Mouse (Mus musculus): ENCODE results near the gene Gins2. TPM values are rescaled to one million over a fixed set of nuclear protein-coding genes. Genes with fewer than 3 reads are reported as not detected.
A peak's percentile ranks its signal among the peaks of the same experiment; 100 is the strongest.

Gene Gins2
- total and polyA plus RNA-seq, 2 experiments from 2014 or later = 8.4 to 18.1 TPM

- Histone ChIP-seq H3K27ac (ENCODE audit: low read depth, low read length) (no peak overlapping the region), H3K4me2 (ENCODE audit: low read depth, low read length, poor library complexity, severe bottlenecking) (no peak overlapping the region), H3K27me3 (ENCODE audit: insufficient read depth, low read length) (no peaks in the 10 kb centered on the region), H3K9me3 (ENCODE audit: low read length) (no peaks in the 10 kb centered on the region), H3K4me1 (ENCODE audit: insufficient read depth, low read length) (no peaks in the 10 kb centered on the region), H3K4me3 (ENCODE audit: low read depth, low read length) (no peak overlapping the region), H3K9ac (replicated peaks; ENCODE audit: low read length, poor library complexity, severe bottlenecking) (no peak overlapping the region), H3K36me3 (ENCODE audit: insufficient read depth, low read length) (peaks cover 85% of the 10 kb centered on the region)
- ATAC-seq (ENCODE audit: low FRiP score) = no peak
- no peak for TF ChIP-seq CTCF (IDR thresholded peaks at IDR 0.05)
- no peak for DNase-seq (ENCODE audit: low spot score)
- WGBS = 80% methylated on average over 21 of the region's 21 CpGs
Observed at GRCm38 (mm10) chr8:120572534-120572933, 16.6 kb downstream of the Gins2 start.

DNA sequence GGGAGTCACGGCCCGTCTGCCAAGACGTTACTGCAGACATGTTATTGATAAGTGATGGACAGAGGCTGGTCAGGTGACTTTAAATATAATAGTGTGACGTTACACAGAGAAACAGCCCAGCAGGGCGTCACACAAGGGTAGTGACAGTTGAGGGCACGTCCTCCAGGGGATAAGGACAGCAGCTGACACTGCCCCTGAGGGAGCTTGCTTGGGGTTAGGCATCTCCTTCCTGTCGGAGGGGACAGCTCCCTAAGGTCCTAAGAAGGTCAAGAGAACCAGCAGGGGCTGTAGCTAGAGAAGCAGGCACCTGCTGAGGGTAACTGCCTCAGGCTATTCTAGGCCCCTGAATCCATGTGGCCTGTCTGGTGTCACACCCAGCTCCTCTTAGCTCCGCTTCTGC, 17.5 kb downstream of the Gins2 start:
- no peaks in the 10 kb centered on the region for H3K4me1 ChIP-seq (ENCODE audit: insufficient read depth, low read length)
- ATAC-seq (ENCODE audit: low FRiP score) = no peak
- no peaks in the 10 kb centered on the region for H3K27me3 ChIP-seq (ENCODE audit: insufficient read depth, low read length)
- H3K27ac ChIP-seq (ENCODE audit: low read depth, low read length) = no peak overlapping the region
- DNase-seq (ENCODE audit: low spot score) = no peak
- H3K4me3 ChIP-seq (ENCODE audit: low read depth, low read length) = no peak overlapping the region
- no peak overlapping the region for H3K4me2 ChIP-seq (ENCODE audit: low read depth, low read length, poor library complexity, severe bottlenecking)
- 76% methylated on average over 8 of the region's 8 CpGs for WGBS
- no peak for TF ChIP-seq CTCF (IDR thresholded peaks at IDR 0.05)
- H3K9ac ChIP-seq (replicated peaks; ENCODE audit: low read length, poor library complexity, severe bottlenecking) = no peak overlapping the region
- no peaks in the 10 kb centered on the region for H3K9me3 ChIP-seq (ENCODE audit: low read length)
- peaks cover 85% of the 10 kb centered on the region for H3K36me3 ChIP-seq (ENCODE audit: insufficient read depth, low read length)

GRCm38 (mm10) chr8:120569939-120570715, 19.0 kb downstream of the Gins2 start:
- Histone ChIP-seq H3K9me3 (ENCODE audit: low read length) (no peaks in the 10 kb centered on the region), H3K27ac (ENCODE audit: low read depth, low read length) (no peak overlapping the region), H3K27me3 (ENCODE audit: insufficient read depth, low read length) (no peaks in the 10 kb centered on the region), H3K36me3 (ENCODE audit: insufficient read depth, low read length) (peaks cover 74% of the 10 kb centered on the region), H3K4me1 (ENCODE audit: insufficient read depth, low read length) (peaks cover 2% of the 10 kb centered on the region; the same call in 1 of the 2 replicates), H3K4me3 (ENCODE audit: low read depth, low read length) (no peak overlapping the region), H3K9ac (replicated peaks; ENCODE audit: low read length, poor library complexity, severe bottlenecking) (no peak overlapping the region), H3K4me2 (ENCODE audit: low read depth, low read length, poor library complexity, severe bottlenecking) (no peak overlapping the region)
- ATAC-seq (ENCODE audit: low FRiP score) (no peak), DNase-seq (ENCODE audit: low spot score) (peak; percentile 76)
- 60% methylated on average over 13 of the region's 13 CpGs for WGBS
- peak; percentile 93 for TF ChIP-seq CTCF (IDR thresholded peaks at IDR 0.05)

DNA sequence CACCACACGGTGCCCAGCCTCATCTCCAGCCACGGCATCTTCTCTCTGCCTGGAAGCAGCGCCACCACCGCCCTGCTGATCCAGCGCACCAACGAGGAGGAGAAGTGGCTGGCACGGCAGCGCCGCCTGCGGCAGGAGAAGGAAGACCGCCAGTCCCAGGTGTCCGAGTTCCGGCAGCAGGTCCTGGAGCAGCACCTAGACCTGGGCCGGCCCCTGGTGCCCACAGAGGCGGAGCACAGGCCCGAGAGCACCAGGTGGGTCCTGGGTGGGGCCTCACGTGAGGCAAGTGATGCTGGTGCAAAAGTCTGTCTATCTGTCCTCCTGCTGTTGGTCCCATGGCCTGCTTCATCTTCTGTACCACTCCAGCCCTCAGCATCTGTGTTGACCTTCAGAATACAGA, 20.0 kb downstream of the Gins2 start:
- H3K4me3 ChIP-seq (ENCODE audit: low read depth, low read length) = no peak overlapping the region
- no peak for TF ChIP-seq CTCF (IDR thresholded peaks at IDR 0.05)
- no peak overlapping the region for H3K9ac ChIP-seq (replicated peaks; ENCODE audit: low read length, poor library complexity, severe bottlenecking)
- ATAC-seq (ENCODE audit: low FRiP score) (no peak), DNase-seq (ENCODE audit: low spot score) (no peak)
- no peaks in the 10 kb centered on the region for H3K9me3 ChIP-seq (ENCODE audit: low read length)
- no peaks in the 10 kb centered on the region for H3K27me3 ChIP-seq (ENCODE audit: insufficient read depth, low read length)
- no peak overlapping the region for H3K27ac ChIP-seq (ENCODE audit: low read depth, low read length)
- peaks cover 64% of the 10 kb centered on the region for H3K36me3 ChIP-seq (ENCODE audit: insufficient read depth, low read length)
- H3K4me2 ChIP-seq (ENCODE audit: low read depth, low read length, poor library complexity, severe bottlenecking) = no peak overlapping the region
- WGBS = 87% methylated on average over 14 of the region's 17 CpGs
- H3K4me1 ChIP-seq (ENCODE audit: insufficient read depth, low read length) = peaks cover 9% of the 10 kb centered on the region

DNA sequence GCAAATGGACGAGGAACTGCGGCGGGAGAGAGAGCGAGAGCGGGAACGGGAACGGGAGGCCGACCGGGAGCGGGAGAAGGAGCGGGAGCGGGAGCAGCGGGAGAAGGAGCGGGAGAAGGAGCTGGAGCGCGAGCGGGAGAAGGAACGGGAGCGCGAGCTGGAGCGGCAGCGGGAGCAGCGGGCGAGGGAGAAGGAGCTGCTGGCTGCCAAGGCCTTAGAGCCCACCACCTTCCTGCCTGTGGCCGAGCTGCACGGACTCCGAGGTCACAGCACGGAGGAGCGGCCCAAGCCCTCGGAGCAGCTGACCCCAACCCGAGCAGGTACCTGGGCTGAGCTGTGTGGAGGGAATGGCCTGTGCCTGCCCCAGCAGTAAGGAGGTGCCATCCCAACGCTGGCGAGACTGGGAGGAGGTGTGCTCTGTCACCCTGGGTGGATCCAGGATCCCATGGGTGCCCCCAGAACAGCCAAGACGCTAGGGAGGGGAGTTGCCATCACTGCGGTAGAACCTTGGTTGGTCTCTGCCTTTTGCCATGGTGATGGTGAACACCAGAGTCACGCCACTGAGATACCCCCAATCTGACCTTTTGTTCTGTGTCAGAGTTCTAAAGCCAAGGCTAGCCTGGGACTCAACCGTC, 20.8 kb downstream of the Gins2 start:
- no peak overlapping the region for H3K4me2 ChIP-seq (ENCODE audit: low read depth, low read length, poor library complexity, severe bottlenecking)
- no peak for TF ChIP-seq CTCF (IDR thresholded peaks at IDR 0.05)
- ATAC-seq (ENCODE audit: low FRiP score) (no peak), DNase-seq (ENCODE audit: low spot score) (no peak)
- no peak overlapping the region; the same call in 1 of the 2 replicates for H3K27ac ChIP-seq (ENCODE audit: low read depth, low read length)
- 97% methylated on average over 37 of the region's 37 CpGs for WGBS
- peaks cover 16% of the 10 kb centered on the region for H3K4me1 ChIP-seq (ENCODE audit: insufficient read depth, low read length)
- no peaks in the 10 kb centered on the region for H3K9me3 ChIP-seq (ENCODE audit: low read length)
- H3K27me3 ChIP-seq (ENCODE audit: insufficient read depth, low read length) = no peaks in the 10 kb centered on the region
- no peak overlapping the region for H3K9ac ChIP-seq (replicated peaks; ENCODE audit: low read length, poor library complexity, severe bottlenecking)
- H3K36me3 ChIP-seq (ENCODE audit: insufficient read depth, low read length) = peaks cover 57% of the 10 kb centered on the region
- no peak overlapping the region for H3K4me3 ChIP-seq (ENCODE audit: low read depth, low read length)

DNA sequence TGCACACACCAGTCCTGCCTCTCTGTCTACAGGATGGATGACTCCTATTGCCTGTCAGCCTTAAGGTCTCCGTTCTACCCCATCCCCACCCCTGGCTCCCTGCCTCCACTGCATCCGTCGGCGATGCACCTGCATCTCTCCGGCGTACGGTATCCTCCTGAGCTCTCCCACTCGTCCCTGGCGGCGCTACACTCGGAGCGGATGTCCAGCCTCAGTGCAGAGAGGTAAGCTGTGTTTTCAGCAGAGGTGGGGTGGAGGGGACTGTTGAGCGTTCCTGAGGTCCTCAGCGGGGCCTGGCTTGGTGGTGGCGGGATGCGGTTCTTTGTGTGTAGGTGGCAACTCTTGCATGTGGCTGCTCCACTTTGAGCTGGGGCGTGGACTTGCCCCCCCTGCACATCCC, 21.4 kb downstream of the Gins2 start:
- DNase-seq (ENCODE audit: low spot score) (no peak), ATAC-seq (ENCODE audit: low FRiP score) (no peak)
- Histone ChIP-seq H3K9me3 (ENCODE audit: low read length) (no peaks in the 10 kb centered on the region), H3K4me3 (ENCODE audit: low read depth, low read length) (no peak overlapping the region), H3K36me3 (ENCODE audit: insufficient read depth, low read length) (peaks cover 51% of the 10 kb centered on the region), H3K4me1 (ENCODE audit: insufficient read depth, low read length) (peaks cover 21% of the 10 kb centered on the region), H3K4me2 (ENCODE audit: low read depth, low read length, poor library complexity, severe bottlenecking) (no peak overlapping the region), H3K27ac (ENCODE audit: low read depth, low read length) (no peak overlapping the region; the same call in 1 of the 2 replicates), H3K27me3 (ENCODE audit: insufficient read depth, low read length) (no peaks in the 10 kb centered on the region), H3K9ac (replicated peaks; ENCODE audit: low read length, poor library complexity, severe bottlenecking) (no peak overlapping the region)
- TF ChIP-seq CTCF (IDR thresholded peaks at IDR 0.05) = no peak
- WGBS = 96% methylated on average over 17 of the region's 17 CpGs

Data from midbrain, postnatal 0 days (tissue).